Mouse (Mus musculus): ENCODE data around the gene Fbxo11. TPM values are rescaled to one million over a fixed set of nuclear protein-coding genes. Genes with fewer than 3 reads are reported as not detected.
"Not testable (repeated sequence)": the region's sequence is repeated elsewhere in the genome, so short reads cannot be mapped to it uniquely, and the experiment has no call there.

Fbxo11 gene
- polyA plus RNA-seq, 1 experiment from 2014 or later, result 19.6 TPM

DNA sequence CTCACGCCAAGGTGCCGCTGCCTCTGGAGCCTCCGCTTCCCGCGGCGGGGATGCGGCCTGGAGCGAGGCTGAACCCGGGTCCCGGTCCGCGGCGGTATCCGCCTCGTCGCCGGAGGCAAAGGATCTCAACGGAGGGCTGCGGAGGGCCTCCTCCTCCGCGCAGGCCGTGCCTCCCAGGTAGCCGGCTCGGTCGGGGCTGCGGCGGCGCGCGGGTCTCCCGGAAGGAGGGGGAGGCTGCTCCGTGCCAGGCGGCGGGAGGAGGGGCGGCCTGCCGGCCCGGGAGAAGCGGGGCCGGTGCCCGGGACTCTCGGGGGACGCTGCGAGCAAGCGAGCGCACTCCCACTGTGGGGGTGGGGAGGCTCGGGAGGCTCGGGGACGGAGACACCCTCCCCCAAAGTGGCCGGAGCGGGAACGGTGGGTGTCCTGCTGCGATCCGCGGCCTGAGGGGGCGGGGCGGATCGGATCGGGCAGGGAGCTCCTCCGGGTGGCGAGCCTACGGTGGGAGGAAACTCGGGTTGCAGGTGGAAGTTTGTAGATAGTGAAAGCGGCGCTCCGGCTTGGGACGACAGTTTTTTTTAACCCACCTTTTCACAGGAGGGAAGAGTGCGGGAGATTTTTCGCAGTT is 89.8 kb downstream of the Fbxo11 start:
- peak overlapping the region; percentile 98 for H3K4me3 ChIP-seq (replicated peaks)
- no peaks in the 10 kb centered on the region for H3K27me3 ChIP-seq
- H3K4me1 ChIP-seq, result peaks cover 14% of the 10 kb centered on the region
- H3K9ac ChIP-seq, result peak overlapping the region; percentile 88
- no peaks in the 10 kb centered on the region for H3K9me3 ChIP-seq (replicated peaks)
- WGBS, result under 1% methylated on average over 59 of the region's 68 CpGs
- peak; percentile 64 for ATAC-seq (ENCODE audit: insufficient number of reproducible peaks, low FRiP score, low TSS enrichment, low read depth)
- H3K36me3 ChIP-seq, result peaks cover 5% of the 10 kb centered on the region; the same call in 1 of the 2 replicates
- H3K27ac ChIP-seq (replicated peaks), result peak overlapping the region; percentile 88
- peak overlapping the region; percentile 69 for H3K4me2 ChIP-seq (replicated peaks)

DNA sequence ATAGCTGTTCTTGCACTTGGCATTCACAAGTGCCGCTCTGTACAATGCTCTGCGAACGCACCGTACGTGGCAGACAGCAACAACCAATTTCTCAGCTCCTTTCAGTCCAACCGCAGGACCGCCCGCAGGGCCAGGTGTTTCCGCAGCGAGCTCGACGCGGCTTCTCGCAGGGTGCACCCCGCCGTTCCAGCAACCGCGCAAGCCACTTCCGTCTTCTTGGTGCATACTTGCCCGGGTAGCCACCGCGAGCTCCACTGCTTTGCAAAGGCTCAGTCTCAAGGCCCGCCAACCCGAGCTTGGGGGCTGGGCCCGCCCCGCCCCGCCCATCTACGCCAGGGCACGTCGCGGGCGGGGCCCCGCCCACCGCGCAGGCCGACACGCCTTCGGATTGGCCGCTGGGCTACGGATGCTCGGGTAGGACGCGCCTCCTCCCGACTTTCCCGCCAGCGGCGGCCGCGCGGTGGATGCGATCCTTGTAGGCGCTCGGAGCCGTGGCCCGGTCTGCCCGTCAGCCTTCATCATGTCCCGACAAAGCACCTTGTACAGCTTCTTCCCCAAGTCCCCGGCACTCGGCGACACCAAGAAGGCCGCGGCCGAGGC is 90.4 kb downstream of the Fbxo11 start, which contains the start of gene Msh6:
TSS of gene Msh6 (plus strand) at position 434 of the 600 bp plus-strand sequence.
- ATAC-seq (ENCODE audit: insufficient number of reproducible peaks, low FRiP score, low TSS enrichment, low read depth), result peak; percentile 98
- Histone ChIP-seq H3K4me1 (peaks cover 14% of the 10 kb centered on the region), H3K27ac (replicated peaks) (peak within 1 kb of the TSS; percentile 91), H3K36me3 (peaks cover 5% of the 10 kb centered on the region; the same call in 1 of the 2 replicates), H3K9ac (peak within 1 kb of the TSS; percentile 88), H3K4me2 (replicated peaks) (peak within 1 kb of the TSS; percentile 69), H3K4me3 (replicated peaks) (peak within 1 kb of the TSS; percentile 98), H3K9me3 (replicated peaks) (no peaks in the 10 kb centered on the region), H3K27me3 (no peaks in the 10 kb centered on the region)
- WGBS, result under 1% methylated on average over 63 of the region's 63 CpGs

DNA sequence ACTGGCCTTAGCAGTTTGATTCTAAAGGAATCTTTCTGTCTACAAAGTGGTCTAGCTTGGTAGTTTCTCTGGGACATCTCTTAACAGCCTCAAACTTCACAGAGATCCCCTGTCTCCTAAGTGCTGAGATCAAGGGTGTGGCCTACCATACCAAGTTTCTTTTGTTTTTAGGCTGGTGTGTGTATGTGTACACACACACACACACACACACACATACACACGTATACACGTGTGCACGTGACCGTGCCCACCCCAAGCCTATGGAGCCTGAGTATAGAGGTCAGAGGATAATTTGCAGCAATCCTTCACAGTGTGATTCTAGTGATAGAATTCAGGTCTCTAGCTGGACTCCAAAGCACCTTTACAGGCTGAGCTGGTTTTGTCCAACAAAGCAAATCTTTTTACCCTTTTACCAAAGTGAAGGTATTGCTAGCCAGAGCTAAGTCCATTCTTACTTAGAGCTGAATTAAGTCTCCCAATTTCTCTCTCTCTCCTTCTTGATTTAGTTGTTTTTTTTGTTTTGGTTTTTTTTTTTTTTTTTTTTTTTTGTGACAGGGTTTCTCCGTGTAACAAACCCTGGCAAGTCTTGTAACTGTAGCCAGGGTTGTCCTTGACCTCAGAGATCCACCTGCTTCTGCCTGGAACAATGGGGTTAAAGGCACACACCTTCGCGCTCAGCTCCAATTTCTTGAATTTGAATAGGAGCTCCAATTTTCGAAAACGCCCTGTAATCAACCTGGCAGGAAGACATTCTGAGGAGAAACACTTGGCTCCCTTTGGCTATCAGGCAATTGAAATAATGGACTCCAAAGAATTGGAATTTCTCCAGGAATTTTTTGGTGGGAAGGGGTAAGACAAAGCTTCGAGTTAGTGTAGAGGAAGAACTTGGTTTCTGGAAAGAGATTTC is 91.6 kb downstream of the Fbxo11 start:
- no peak for ATAC-seq (ENCODE audit: insufficient number of reproducible peaks, low FRiP score, low TSS enrichment, low read depth)
- Histone ChIP-seq H3K27me3 (no peaks in the 10 kb centered on the region), H3K9me3 (replicated peaks) (no peaks in the 10 kb centered on the region), H3K9ac (no peak overlapping the region), H3K4me2 (replicated peaks) (peak overlapping the region; percentile 69; the same call in 1 of the 2 replicates), H3K27ac (replicated peaks) (0 out of 2 replicates have a peak overlapping the region, but pooled peaks have one; percentile 91), H3K4me3 (replicated peaks) (no peak overlapping the region; the same call in 1 of the 2 replicates), H3K4me1 (peaks cover 14% of the 10 kb centered on the region), H3K36me3 (peaks cover 5% of the 10 kb centered on the region; the same call in 1 of the 2 replicates)
- 61% methylated on average over 10 of the region's 10 CpGs for WGBS

DNA sequence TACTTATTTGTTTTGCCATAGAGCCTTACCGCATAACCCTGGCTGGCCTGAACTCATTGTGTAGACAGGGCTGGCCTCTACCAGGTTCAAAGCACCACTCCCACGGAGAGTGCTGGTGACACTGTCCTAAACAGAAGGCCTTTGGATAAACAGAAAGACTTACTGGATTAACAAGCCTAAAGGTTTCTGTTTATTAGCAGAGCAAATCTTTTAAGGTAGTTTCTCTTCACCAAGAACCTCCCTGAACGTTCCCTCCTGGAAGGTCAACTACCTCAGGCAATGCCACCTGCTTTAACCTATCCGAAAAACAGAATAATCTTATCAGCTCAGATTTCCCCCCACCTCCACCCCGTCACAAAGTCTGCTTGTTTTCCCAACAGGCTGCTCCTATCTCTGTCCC is 92.2 kb downstream of the Fbxo11 start:
- Histone ChIP-seq H3K27ac (replicated peaks) (no peak overlapping the region), H3K4me1 (peaks cover 14% of the 10 kb centered on the region), H3K9ac (no peak overlapping the region), H3K36me3 (peaks cover 5% of the 10 kb centered on the region; the same call in 1 of the 2 replicates), H3K9me3 (replicated peaks) (no peaks in the 10 kb centered on the region), H3K4me3 (replicated peaks) (no peak overlapping the region), H3K27me3 (no peaks in the 10 kb centered on the region), H3K4me2 (replicated peaks) (no peak overlapping the region)
- no peak for ATAC-seq (ENCODE audit: insufficient number of reproducible peaks, low FRiP score, low TSS enrichment, low read depth)
- 62% methylated on average over 5 of the region's 5 CpGs for WGBS

DNA sequence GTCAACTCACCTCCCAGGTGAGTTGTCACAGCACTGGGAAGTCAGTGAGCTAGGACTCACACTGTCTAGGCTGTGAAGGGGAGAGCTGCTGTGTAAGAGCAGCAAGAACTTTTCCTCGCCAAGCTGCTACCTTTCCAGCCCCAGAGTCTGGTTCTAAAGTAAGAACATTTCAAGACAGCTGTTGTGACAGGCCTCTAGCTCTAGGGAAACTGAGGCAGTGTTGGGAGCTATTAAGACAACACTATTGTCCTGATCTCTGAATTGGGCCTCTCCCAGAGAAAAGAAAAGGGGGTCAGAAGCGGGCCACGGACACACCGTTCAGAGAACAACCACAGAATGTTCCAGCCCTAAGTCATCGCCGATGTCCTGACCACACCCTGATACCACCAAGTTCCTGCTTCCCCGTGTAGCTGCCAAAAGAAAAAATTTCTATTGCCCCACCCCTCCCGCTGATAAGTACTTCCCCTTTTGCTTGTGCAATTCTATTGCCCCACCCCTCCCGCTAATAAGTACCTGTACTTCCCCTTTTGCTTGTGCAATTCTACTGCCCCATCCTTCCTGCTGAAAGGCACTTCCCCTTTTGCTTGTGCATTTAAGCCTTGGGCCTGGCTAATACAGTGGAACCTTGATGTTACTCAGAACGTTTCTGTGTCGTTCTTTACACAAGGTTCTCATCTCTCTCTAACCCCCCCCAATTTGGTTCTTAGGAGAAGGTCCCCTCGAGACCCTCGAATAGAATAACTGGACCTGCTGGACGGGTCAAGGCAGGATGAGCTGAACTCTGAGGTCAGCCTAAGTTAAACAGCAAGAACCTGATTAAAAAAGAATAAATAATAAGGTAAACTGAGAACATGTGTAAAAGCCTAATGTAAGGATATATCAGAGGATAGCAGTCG is 93.1 kb downstream of the Fbxo11 start:
- H3K9ac ChIP-seq; H3K4me3 ChIP-seq (replicated peaks); H3K36me3 ChIP-seq; H3K4me2 ChIP-seq (replicated peaks); ATAC-seq (ENCODE audit: insufficient number of reproducible peaks, low FRiP score, low TSS enrichment, low read depth); H3K9me3 ChIP-seq (replicated peaks); H3K27me3 ChIP-seq; H3K27ac ChIP-seq (replicated peaks): not testable (repeated sequence)
- WGBS, result 74% methylated on average over 15 of the region's 15 CpGs
- peaks cover 14% of the 10 kb centered on the region for H3K4me1 ChIP-seq

DNA sequence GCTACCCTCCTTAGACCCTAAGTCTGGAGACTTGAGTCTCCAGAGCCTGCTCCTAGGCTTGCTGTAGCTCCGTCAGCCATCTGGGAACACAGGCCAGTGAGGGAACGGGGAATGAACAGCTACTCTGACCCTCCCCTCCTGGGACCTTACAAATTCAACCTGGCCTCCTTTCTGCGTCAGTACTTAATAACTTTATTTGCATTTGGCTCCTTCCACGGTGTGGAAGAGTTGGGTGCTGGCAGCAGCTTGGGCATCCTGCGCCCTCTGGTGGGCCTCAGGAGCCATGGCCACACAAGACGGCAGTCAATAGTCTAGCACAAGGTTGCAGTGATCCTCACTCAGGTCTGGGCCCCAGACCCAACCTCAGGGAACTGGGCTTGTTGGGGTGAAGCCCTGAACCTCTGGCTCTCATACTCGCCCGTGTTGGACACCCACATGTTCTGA is 96.6 kb downstream of the Fbxo11 start:
- H3K9ac ChIP-seq; H3K4me3 ChIP-seq (replicated peaks); H3K27ac ChIP-seq (replicated peaks); H3K4me1 ChIP-seq; H3K27me3 ChIP-seq; H3K9me3 ChIP-seq (replicated peaks); H3K4me2 ChIP-seq (replicated peaks); H3K36me3 ChIP-seq: not testable (repeated sequence)
- ATAC-seq (ENCODE audit: insufficient number of reproducible peaks, low FRiP score, low TSS enrichment, low read depth), result peak; percentile 54; the same call in 1 of the 2 replicates
- WGBS, result 30% methylated on average over 6 of the region's 8 CpGs

DNA sequence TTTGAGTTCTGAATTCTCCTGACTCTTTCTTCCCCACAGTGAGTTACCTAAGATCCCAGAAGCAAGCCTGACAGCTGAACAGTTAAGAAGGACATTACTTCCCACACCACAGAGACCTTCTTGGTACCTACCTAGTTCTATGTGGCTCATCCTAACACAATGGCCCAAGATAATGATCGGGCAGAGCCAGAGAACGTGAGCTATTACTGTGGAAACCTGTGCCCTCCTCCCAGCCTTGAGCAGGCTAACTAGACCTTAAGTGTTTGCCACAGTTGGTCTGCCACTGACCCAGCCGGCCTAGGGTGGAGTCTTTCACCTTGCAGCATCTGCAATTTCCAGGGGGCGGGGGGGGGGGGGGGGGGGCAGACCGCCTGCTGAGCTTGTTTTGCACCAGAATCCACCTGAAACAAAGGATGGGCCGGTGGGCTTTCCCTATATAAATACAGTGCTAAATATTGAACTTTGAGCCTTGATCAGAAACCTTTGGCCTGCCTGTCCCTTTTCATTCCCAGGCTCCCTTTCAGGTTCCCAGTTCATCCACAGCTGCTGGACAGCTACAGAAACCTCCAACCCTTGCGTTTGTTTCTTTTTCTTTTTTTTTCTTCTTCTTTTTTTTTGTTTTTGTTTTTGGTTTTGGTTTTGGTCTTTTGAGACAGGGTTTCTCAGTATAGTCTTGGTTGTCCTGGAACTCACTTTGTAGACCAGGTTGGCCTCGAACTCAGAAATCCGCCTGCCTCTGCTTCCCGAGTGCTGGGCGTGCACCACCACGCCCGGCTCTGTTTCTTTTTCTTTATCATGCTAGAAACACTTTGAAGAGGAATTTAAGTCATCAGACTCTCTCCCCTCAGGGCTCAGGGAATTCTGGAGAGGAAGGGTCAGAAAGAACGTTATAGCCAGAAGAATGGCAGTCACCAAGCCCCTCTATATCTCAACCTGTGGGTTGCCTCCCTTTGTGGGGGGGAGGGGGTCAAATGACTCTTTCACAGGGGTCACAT is 101.7 kb downstream of the Fbxo11 start:
- no peaks in the 10 kb centered on the region for H3K4me1 ChIP-seq
- no peaks in the 10 kb centered on the region for H3K9me3 ChIP-seq (replicated peaks)
- no peaks in the 10 kb centered on the region for H3K27me3 ChIP-seq
- no peak overlapping the region for H3K4me2 ChIP-seq (replicated peaks)
- no peak for ATAC-seq (ENCODE audit: insufficient number of reproducible peaks, low FRiP score, low TSS enrichment, low read depth)
- no peak overlapping the region for H3K27ac ChIP-seq (replicated peaks)
- H3K4me3 ChIP-seq (replicated peaks), result no peak overlapping the region
- WGBS, result 88% methylated on average over 13 of the region's 14 CpGs
- no peaks in the 10 kb centered on the region for H3K36me3 ChIP-seq
- no peak overlapping the region for H3K9ac ChIP-seq

DNA sequence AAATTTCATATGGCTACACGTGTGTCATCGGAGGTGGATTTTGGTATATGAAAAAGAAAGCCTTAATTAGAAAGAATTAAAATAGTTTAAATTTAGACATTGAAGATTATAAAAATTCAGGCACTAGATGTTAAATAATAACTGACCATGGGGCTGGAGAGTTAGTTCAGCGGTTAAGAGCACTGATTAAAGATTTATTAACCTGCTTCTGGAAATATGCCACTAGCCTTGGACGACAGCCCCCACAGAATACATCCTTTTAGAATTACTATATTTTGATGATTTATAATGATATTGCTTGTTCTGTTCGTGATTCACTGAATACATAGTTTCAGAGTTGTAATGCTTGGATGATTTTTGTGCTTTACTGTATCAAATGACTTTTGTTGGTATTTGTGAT is 105.2 kb downstream of the Fbxo11 start:
- not testable (repeated sequence) for H3K4me1 ChIP-seq; H3K4me3 ChIP-seq (replicated peaks); H3K27me3 ChIP-seq; H3K9me3 ChIP-seq (replicated peaks); H3K36me3 ChIP-seq; H3K9ac ChIP-seq; ATAC-seq (ENCODE audit: insufficient number of reproducible peaks, low FRiP score, low TSS enrichment, low read depth); H3K27ac ChIP-seq (replicated peaks); H3K4me2 ChIP-seq (replicated peaks)
- WGBS, result 89% methylated on average over 5 of the region's 5 CpGs

DNA sequence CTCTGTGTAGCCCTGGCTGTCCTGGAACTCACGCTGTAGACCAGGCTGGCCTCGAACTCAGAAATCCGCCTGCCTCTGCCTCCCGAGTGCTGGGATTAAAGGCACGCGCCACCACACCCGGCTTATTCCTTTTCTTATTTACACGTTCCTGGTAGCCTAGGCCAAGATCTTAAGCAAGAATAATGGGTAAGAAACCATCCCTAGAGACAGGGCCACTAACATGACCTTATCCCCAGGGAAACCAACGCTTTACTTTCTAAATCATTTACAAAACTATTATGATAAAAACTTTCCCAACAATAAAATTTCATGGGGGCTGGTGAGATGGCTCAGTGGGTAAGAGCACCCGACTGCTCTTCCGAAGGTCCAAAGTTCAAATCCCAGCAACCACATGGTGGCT is 105.7 kb downstream of the Fbxo11 start:
- WGBS, result 96% methylated on average over 11 of the region's 11 CpGs
- H3K27me3 ChIP-seq; H3K36me3 ChIP-seq; H3K4me3 ChIP-seq (replicated peaks); H3K9me3 ChIP-seq (replicated peaks); H3K9ac ChIP-seq; H3K27ac ChIP-seq (replicated peaks); H3K4me1 ChIP-seq; ATAC-seq (ENCODE audit: insufficient number of reproducible peaks, low FRiP score, low TSS enrichment, low read depth); H3K4me2 ChIP-seq (replicated peaks): not testable (repeated sequence)

DNA sequence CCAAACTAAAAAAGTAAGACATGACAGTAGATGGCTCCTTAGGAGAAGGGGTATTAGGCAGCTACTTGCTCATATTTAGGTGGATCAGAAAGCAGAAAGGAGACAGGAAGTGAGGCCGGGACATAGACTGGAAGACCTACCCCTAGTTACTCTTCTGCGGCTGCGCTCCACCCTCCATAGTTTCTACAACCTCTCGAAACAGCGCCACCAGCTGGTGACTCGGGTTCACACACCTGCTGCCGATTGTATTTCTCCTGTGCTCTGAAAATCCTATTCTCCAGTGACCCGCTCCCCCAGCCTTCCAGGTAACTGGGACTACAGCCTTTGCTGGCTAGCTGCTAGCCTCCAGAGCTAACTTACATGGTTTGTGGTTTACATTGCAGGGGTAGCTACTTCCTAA is 106.8 kb downstream of the Fbxo11 start:
- Histone ChIP-seq H3K27ac (replicated peaks) (no peak overlapping the region), H3K4me3 (replicated peaks) (no peak overlapping the region), H3K4me1 (no peaks in the 10 kb centered on the region), H3K9ac (no peak overlapping the region), H3K36me3 (no peaks in the 10 kb centered on the region), H3K27me3 (no peaks in the 10 kb centered on the region), H3K9me3 (replicated peaks) (no peaks in the 10 kb centered on the region), H3K4me2 (replicated peaks) (no peak overlapping the region)
- ATAC-seq (ENCODE audit: insufficient number of reproducible peaks, low FRiP score, low TSS enrichment, low read depth), result no peak
- 65% methylated on average over 8 of the region's 8 CpGs for WGBS
